27 mouse cellular contexts compared by ENCODE assay signal in the genomic region with DNA sequence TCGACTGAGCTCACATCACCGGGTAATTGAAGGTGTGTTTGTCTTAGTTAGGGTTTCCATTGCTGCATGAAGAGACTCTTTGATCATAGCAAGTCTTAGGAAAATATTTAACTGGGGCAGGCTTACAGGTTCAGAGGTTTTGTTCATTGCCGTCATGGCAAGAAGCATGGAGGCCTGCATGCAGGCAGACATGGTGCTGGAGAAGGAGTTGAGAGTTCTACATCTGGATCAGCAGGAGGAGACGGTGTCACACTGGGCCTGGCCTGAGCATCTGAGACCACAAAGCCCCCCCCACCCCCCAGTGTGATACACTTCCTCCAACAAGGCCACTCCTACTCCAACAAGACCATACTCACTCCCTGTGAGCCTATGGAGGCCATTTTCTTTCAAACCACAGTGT.
"Had no signal": no experiment of that assay in that cellular context is flagged by ENCODE, and none has a peak within 500 bp of the region (broad histone marks: within the 10 kb centered on the region; RNA-seq: fewer than 3 reads in every experiment).

No protein-coding gene starts in this region.

- DNase-seq: gastrocnemius, adult 2 months; gastrocnemius, postnatal 10 days; gastrocnemius, postnatal 25 days; heart, adult 2 months; heart, postnatal 4 days; kidney, postnatal 10 days; kidney, postnatal 4 days; liver; liver, embryonic 13.5 days; liver, postnatal 0 days had no signal

- H3K27me3 ChIP-seq: heart, embryonic 13.5 days; heart, embryonic 15.5 days; hindbrain, embryonic 12.5 days; intestine, embryonic 15.5 days; limb, embryonic 12.5 days; liver, embryonic 13.5 days; liver, embryonic 15.5 days had no signal

- H3K4me3 ChIP-seq: gastrocnemius, adult 2 months; heart, adult 2 months; heart, embryonic 13.5 days; heart, embryonic 15.5 days; hindbrain, embryonic 10.5 days; hindbrain, embryonic 12.5 days; intestine, embryonic 15.5 days; layer of hippocampus, adult 2 months; left cerebral cortex, adult 2 months; limb, embryonic 10.5 days; limb, embryonic 12.5 days; liver, embryonic 13.5 days; liver, embryonic 15.5 days had no signal

- H3K36me3 ChIP-seq: heart, embryonic 13.5 days; heart, embryonic 15.5 days; hindbrain, embryonic 10.5 days; hindbrain, embryonic 12.5 days; intestine, embryonic 15.5 days; limb, embryonic 10.5 days; limb, embryonic 12.5 days; liver, embryonic 13.5 days; liver, embryonic 15.5 days had no signal

- H3K27ac ChIP-seq: gastrocnemius, adult 2 months; heart, adult 2 months; heart, embryonic 13.5 days; heart, embryonic 15.5 days; hindbrain, embryonic 10.5 days; hindbrain, embryonic 12.5 days; hindbrain, embryonic 14.5 days; intestine, embryonic 15.5 days; layer of hippocampus, adult 2 months; left cerebral cortex, adult 2 months; limb, embryonic 10.5 days; limb, embryonic 12.5 days; liver, embryonic 13.5 days; liver, embryonic 15.5 days had no signal

- H3K4me2 ChIP-seq: heart, embryonic 11.5 days; heart, embryonic 13.5 days; heart, embryonic 15.5 days; hindbrain, embryonic 12.5 days; hindbrain, embryonic 14.5 days; intestine, embryonic 15.5 days; limb, embryonic 12.5 days; liver, embryonic 11.5 days; liver, embryonic 13.5 days; liver, embryonic 15.5 days had no signal

- H3K9ac ChIP-seq: heart, embryonic 13.5 days; heart, embryonic 15.5 days; hindbrain, embryonic 12.5 days; hindbrain, embryonic 14.5 days; intestine, embryonic 15.5 days; limb, embryonic 12.5 days; liver, embryonic 13.5 days; liver, embryonic 15.5 days; liver, postnatal 0 days had no signal

- H3K9me3 ChIP-seq: heart, embryonic 15.5 days; intestine, embryonic 15.5 days; liver, embryonic 15.5 days had no signal

- ATAC-seq: forebrain, embryonic 16.5 days; hindbrain, embryonic 16.5 days; inflammation-experienced regulatory T-cells, adult 6 months; intestine, embryonic 15.5 days; intestine, postnatal 0 days; liver, postnatal 0 days had no signal

- H3K4me1 ChIP-seq: heart, embryonic 15.5 days; intestine, embryonic 15.5 days; liver, embryonic 13.5 days; liver, embryonic 15.5 days had no signal
